Mouse (Mus musculus) embryo, embryonic 10 days (tissue): Measurements from ENCODE around the gene Gm3636.
"Not testable (repeated sequence)": the region's sequence is repeated elsewhere in the genome, so short reads cannot be mapped to it uniquely, and the experiment has no call there.

ENCODE experiments used
- DNase-seq: peaks from one replicate; pipeline ENCODE4 v3.0.0-alpha.2; 2015; ENCODE audit warnings: low spot score

Gm3636 gene

GRCm38 (mm10) chr14:6742232-6742631 lies at the start of gene Gm3636:
Gene Gm3636 (minus strand): TSS chr14:6742332.
- DNase-seq = not testable (repeated sequence)

- not testable (repeated sequence) for DNase-seq
These were observed 32.2 kb upstream of the Gm3636 start, which contains the start of gene Gm8362 for GRCm38 (mm10) chr14:6774311-6774710. Gene Gm8362 (minus strand): TSS chr14:6774411.

GRCm38 (mm10) chr14:6757231-6757536 lies 15.1 kb upstream of the Gm3636 start:
- not testable (repeated sequence) for DNase-seq

- peak; percentile 3 for DNase-seq
These were observed 14.5 kb upstream of the Gm3636 start for GRCm38 (mm10) chr14:6756384-6757230.

- DNase-seq = not testable (repeated sequence)
These were observed 22.0 kb downstream of the Gm3636 start, which contains the start of gene Gm8050 for GRCm38 (mm10) chr14:6720151-6720550. Gene Gm8050 (minus strand): TSS chr14:6720251.
